Mouse (Mus musculus) cortical plate, adult 2 months (tissue): Measurements from ENCODE around the gene Ttpal.

Source experiments
- CTCF ChIP-seq: fragments of 200-500 bp; IDR thresholded peaks from 2 replicates; pipeline ENCODE4 v1.5.1; 2011; ENCODE audit warnings: mild to moderate bottlenecking, control low read depth, low read length; ENCODE audit not compliant: insufficient read depth; ENCODE audit errors: extremely low read depth
- POLR2A ChIP-seq: fragments of 200-500 bp; IDR thresholded peaks from 2 replicates; pipeline ENCODE4 v1.6.1; 2011; ENCODE audit warnings: mild to moderate bottlenecking, low read length, control low read depth; ENCODE audit not compliant: insufficient read depth; ENCODE audit errors: extremely low read depth

- no peak for TF ChIP-seq CTCF
- TF ChIP-seq POLR2A = no peak
Observed at GRCm38 (mm10) chr2:163608008-163608407, 5.9 kb downstream of the Ttpal start.
